Mouse (Mus musculus) limb, embryonic 15.5 days (tissue): Measurements from ENCODE around the gene Capn11. TPM values are rescaled to one million over a fixed set of nuclear protein-coding genes. Genes with fewer than 3 reads are reported as not detected.
A peak's percentile ranks its signal among the peaks of the same experiment; 100 is the strongest.

Experiments
- ATAC-seq: fragments of 200-750 bp; cut with Nextera tagmentation; 2 replicates; pipeline ENCODE4 v1.8.0; 2017; ENCODE audit warnings: low read depth, moderate TSS enrichment; ENCODE audit not compliant: insufficient number of reproducible peaks, low FRiP score, low TSS enrichment
- H3K27ac ChIP-seq: fragments of 300-500 bp; sonication (generic); 2 replicates; pipeline ENCODE4 v1.5.1; 2015; ENCODE audit warnings: moderate library complexity, mild to moderate bottlenecking, inconsistent platforms
- H3K27me3 ChIP-seq: fragments of 300-500 bp; sonication (generic); 2 replicates; pipeline ENCODE4 v1.6.1; 2015; ENCODE audit warnings: inconsistent platforms
- H3K36me3 ChIP-seq: fragments of 300-500 bp; sonication (generic); 2 replicates; pipeline ENCODE4 v1.6.1; 2015; ENCODE audit warnings: inconsistent platforms
- H3K4me1 ChIP-seq: fragments of 300-500 bp; sonication (generic); 2 replicates; pipeline ENCODE4 v1.6.1; 2015; ENCODE audit warnings: inconsistent platforms
- H3K4me2 ChIP-seq: fragments of 300-500 bp; sonication (generic); 2 replicates; pipeline ENCODE4 v1.6.1; 2015; ENCODE audit warnings: mild to moderate bottlenecking, inconsistent platforms
- H3K4me3 ChIP-seq: fragments of 300-500 bp; sonication (generic); 2 replicates; pipeline ENCODE4 v1.5.1; 2015; ENCODE audit warnings: mild to moderate bottlenecking, inconsistent platforms
- H3K9ac ChIP-seq: fragments of 300-500 bp; sonication (generic); 2 replicates; pipeline ENCODE4 v1.6.1; 2015; ENCODE audit warnings: inconsistent platforms
- H3K9me3 ChIP-seq: fragments of 300-500 bp; sonication (generic); 2 replicates; pipeline ENCODE4 v1.6.1; 2016; ENCODE audit warnings: inconsistent platforms
- WGBS: fragments of 180-500 bp; shearing (Covaris S2); methylation state at CpG from one replicate; pipeline ENCODE4 v1.1.7; 2015; 5-methylcytosine and 5-hydroxymethylcytosine counted together
- polyA plus RNA-seq: library from polyadenylated mRNA; unstranded; fragments of >200 nt; fragmentation: Nextera tagmentation; extraction: Ambion mirVana; gene quantifications from 2 replicates; pipeline ENCODE4 v1.2.1, GENCODE M21; 2015

Capn11 gene
- polyA plus RNA-seq, 1 experiment from 2014 or later: 0.37 TPM

- Histone ChIP-seq H3K27ac (peak overlapping the region; percentile 75), H3K4me1 (peaks cover 9% of the 10 kb centered on the region; the same call in 1 of the 2 replicates), H3K9me3 (no peaks in the 10 kb centered on the region), H3K4me3 (peak overlapping the region; percentile 16), H3K27me3 (no peaks in the 10 kb centered on the region), H3K4me2 (peak overlapping the region; percentile 30), H3K36me3 (no peaks in the 10 kb centered on the region), H3K9ac (no peak overlapping the region)
- ATAC-seq: no peak
- WGBS: 25% methylated on average over 20 of the region's 20 CpGs
Observed at GRCm38 (mm10) chr17:45619386-45620256, 39.5 kb downstream of the Capn11 start.

- 18% methylated on average over 8 of the region's 8 CpGs for WGBS
- H3K4me2 ChIP-seq: peak overlapping the region; percentile 30
- no peaks in the 10 kb centered on the region for H3K9me3 ChIP-seq
- H3K9ac ChIP-seq: no peak overlapping the region
- ATAC-seq: no peak
- no peaks in the 10 kb centered on the region for H3K36me3 ChIP-seq
- H3K4me3 ChIP-seq: peak overlapping the region; percentile 16
- H3K27ac ChIP-seq: peak overlapping the region; percentile 75
- no peaks in the 10 kb centered on the region for H3K27me3 ChIP-seq
- peaks cover 9% of the 10 kb centered on the region; the same call in 1 of the 2 replicates for H3K4me1 ChIP-seq
Observed at GRCm38 (mm10) chr17:45618941-45619385, 40.2 kb downstream of the Capn11 start.

- Histone ChIP-seq H3K27ac (no peak overlapping the region), H3K4me3 (no peak overlapping the region), H3K4me1 (peaks cover 9% of the 10 kb centered on the region; the same call in 1 of the 2 replicates), H3K9me3 (no peaks in the 10 kb centered on the region), H3K36me3 (no peaks in the 10 kb centered on the region), H3K9ac (no peak overlapping the region), H3K27me3 (no peaks in the 10 kb centered on the region), H3K4me2 (no peak overlapping the region)
- no peak for ATAC-seq
- 89% methylated on average over 6 of the region's 6 CpGs for WGBS
Observed at GRCm38 (mm10) chr17:45617655-45618054, 41.5 kb downstream of the Capn11 start.

- no peak for ATAC-seq
Observed at GRCm38 (mm10) chr17:45616679-45617078, 42.4 kb downstream of the Capn11 start.

GRCm38 (mm10) chr17:45616046-45616650 is 43.0 kb downstream of the Capn11 start:
- H3K27ac ChIP-seq: no peak overlapping the region
- no peaks in the 10 kb centered on the region for H3K9me3 ChIP-seq
- H3K4me3 ChIP-seq: no peak overlapping the region
- H3K4me1 ChIP-seq: peaks cover 9% of the 10 kb centered on the region; the same call in 1 of the 2 replicates
- no peak overlapping the region for H3K9ac ChIP-seq
- H3K27me3 ChIP-seq: no peaks in the 10 kb centered on the region
- no peaks in the 10 kb centered on the region for H3K36me3 ChIP-seq
- whole genome bisulfite sequencing: 41% methylated on average over 4 of the region's 4 CpGs
- peak; percentile 52 for ATAC-seq
- no peak overlapping the region for H3K4me2 ChIP-seq

More at GRCm38 (mm10) chr17:45616679-45617078, 42.4 kb downstream of the Capn11 start:
- H3K4me1 ChIP-seq: peaks cover 9% of the 10 kb centered on the region; the same call in 1 of the 2 replicates
- H3K4me3 ChIP-seq: no peak overlapping the region
- H3K36me3 ChIP-seq: no peaks in the 10 kb centered on the region
- no peaks in the 10 kb centered on the region for H3K27me3 ChIP-seq
- no peak overlapping the region for H3K9ac ChIP-seq
- no peak overlapping the region for H3K4me2 ChIP-seq
- no peak overlapping the region for H3K27ac ChIP-seq
- 67% methylated on average over 3 of the region's 3 CpGs for WGBS
- H3K9me3 ChIP-seq: no peaks in the 10 kb centered on the region

GRCm38 (mm10) chr17:45612921-45613320 is 46.2 kb downstream of the Capn11 start:
- no peak overlapping the region for H3K4me3 ChIP-seq
- no peak for ATAC-seq
- no peaks in the 10 kb centered on the region for H3K4me1 ChIP-seq
- WGBS: 81% methylated on average over 7 of the region's 7 CpGs
- no peaks in the 10 kb centered on the region for H3K27me3 ChIP-seq
- no peaks in the 10 kb centered on the region for H3K9me3 ChIP-seq
- no peak overlapping the region for H3K9ac ChIP-seq
- no peak overlapping the region for H3K27ac ChIP-seq
- H3K4me2 ChIP-seq: no peak overlapping the region
- no peaks in the 10 kb centered on the region for H3K36me3 ChIP-seq

- ATAC-seq: no peak
- H3K27ac ChIP-seq: no peak overlapping the region
- WGBS: 64% methylated on average over 8 of the region's 8 CpGs
- H3K36me3 ChIP-seq: no peaks in the 10 kb centered on the region
- no peak overlapping the region for H3K9ac ChIP-seq
- H3K9me3 ChIP-seq: no peaks in the 10 kb centered on the region
- H3K4me2 ChIP-seq: no peak overlapping the region
- H3K4me3 ChIP-seq: no peak overlapping the region
- H3K27me3 ChIP-seq: no peaks in the 10 kb centered on the region
- H3K4me1 ChIP-seq: no peaks in the 10 kb centered on the region
Observed at GRCm38 (mm10) chr17:45612008-45612407, 47.1 kb downstream of the Capn11 start.

- Histone ChIP-seq H3K36me3 (no peaks in the 10 kb centered on the region), H3K27ac (peak overlapping the region; percentile 61; the same call in 1 of the 2 replicates), H3K9me3 (no peaks in the 10 kb centered on the region), H3K4me1 (no peaks in the 10 kb centered on the region), H3K9ac (no peak overlapping the region), H3K4me2 (no peak overlapping the region), H3K4me3 (no peak overlapping the region), H3K27me3 (no peaks in the 10 kb centered on the region)
- no peak for ATAC-seq
- WGBS: 35% methylated on average over 5 of the region's 5 CpGs
Observed at GRCm38 (mm10) chr17:45610144-45610866, 48.8 kb downstream of the Capn11 start.

- no peak overlapping the region for H3K4me3 ChIP-seq
- no peaks in the 10 kb centered on the region for H3K36me3 ChIP-seq
- H3K9me3 ChIP-seq: no peaks in the 10 kb centered on the region
- no peak overlapping the region for H3K27ac ChIP-seq
- no peak overlapping the region for H3K4me2 ChIP-seq
- no peaks in the 10 kb centered on the region for H3K27me3 ChIP-seq
- H3K4me1 ChIP-seq: no peaks in the 10 kb centered on the region
- no peak overlapping the region for H3K9ac ChIP-seq
- 82% methylated on average over 4 of the region's 4 CpGs for WGBS
- ATAC-seq: no peak
Observed at GRCm38 (mm10) chr17:45608396-45608795, 50.7 kb downstream of the Capn11 start.

- H3K9ac ChIP-seq: no peak overlapping the region
- no peak overlapping the region for H3K27ac ChIP-seq
Observed at GRCm38 (mm10) chr17:45606992-45607879, 51.9 kb downstream of the Capn11 start.

GRCm38 (mm10) chr17:45602984-45603383 is 56.1 kb downstream of the Capn11 start:
- Histone ChIP-seq H3K9ac (no peak overlapping the region), H3K4me1 (peaks cover 19% of the 10 kb centered on the region), H3K27ac (no peak overlapping the region), H3K36me3 (no peaks in the 10 kb centered on the region), H3K9me3 (no peaks in the 10 kb centered on the region), H3K4me2 (no peak overlapping the region), H3K27me3 (peaks cover 29% of the 10 kb centered on the region), H3K4me3 (no peak overlapping the region)
- 73% methylated on average over 3 of the region's 3 CpGs for WGBS
- ATAC-seq: no peak

More at GRCm38 (mm10) chr17:45606992-45607879, 51.9 kb downstream of the Capn11 start:
- 64% methylated on average over 15 of the region's 15 CpGs for WGBS
- Histone ChIP-seq H3K9me3 (no peaks in the 10 kb centered on the region), H3K4me1 (no peaks in the 10 kb centered on the region), H3K4me2 (no peak overlapping the region), H3K36me3 (no peaks in the 10 kb centered on the region), H3K27me3 (peaks cover 2% of the 10 kb centered on the region; the same call in 1 of the 2 replicates), H3K4me3 (no peak overlapping the region)
- ATAC-seq: no peak
